Mouse (Mus musculus) splenic B cell, adult 2 months (primary cell): ENCODE results near the gene Trappc2l.
"Not testable (repeated sequence)": the region's sequence is repeated elsewhere in the genome, so short reads cannot be mapped to it uniquely, and the experiment has no call there.

Source experiments
- DNase-seq: peaks from one replicate; pipeline ENCODE4 v3.0.0-alpha.2; 2011; ENCODE audit warnings: low read depth, low spot score
- H3K27me3 ChIP-seq: 2 replicates; pipeline ENCODE4 v1.6.1; 2012; ENCODE audit warnings: mild to moderate bottlenecking, low read length, moderate library complexity, mixed read lengths; ENCODE audit not compliant: control insufficient read depth, poor library complexity, insufficient read depth, severe bottlenecking
- H3K36me3 ChIP-seq: 2 replicates; pipeline ENCODE4 v1.6.1; 2012; ENCODE audit warnings: mild to moderate bottlenecking, low read length, moderate library complexity, mixed read lengths; ENCODE audit not compliant: control insufficient read depth, poor library complexity, insufficient read depth, severe bottlenecking

Trappc2l gene

GRCm38 (mm10) chr8:122625811-122626210, 14.4 kb downstream of the Trappc2l start:
- no peak for DNase-seq
- Histone ChIP-seq H3K36me3 (peaks cover 5% of the 10 kb centered on the region), H3K27me3 (no peaks in the 10 kb centered on the region)

DNA sequence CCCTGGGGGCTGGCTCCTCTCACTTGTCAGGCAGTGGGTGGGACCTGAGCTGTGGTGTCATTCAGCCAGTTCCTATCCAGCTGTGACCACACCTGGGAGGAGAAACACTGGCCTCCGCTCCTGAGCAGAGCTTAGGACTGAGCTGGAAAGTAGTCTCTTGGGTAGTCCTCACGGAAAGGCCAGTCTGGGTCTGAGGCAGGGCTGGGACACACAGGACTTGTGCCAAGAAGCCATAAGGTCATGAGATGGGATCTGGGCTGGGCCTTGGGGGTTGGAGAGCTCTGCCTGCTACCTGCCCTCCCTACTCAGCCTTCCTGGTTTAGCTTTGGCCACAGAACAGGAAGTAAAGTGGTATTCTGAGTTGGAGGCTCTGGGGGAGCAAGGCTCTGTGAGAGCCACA, 15.5 kb downstream of the Trappc2l start:
- no peaks in the 10 kb centered on the region for H3K27me3 ChIP-seq
- peaks cover 9% of the 10 kb centered on the region for H3K36me3 ChIP-seq
- no peak for DNase-seq

DNA sequence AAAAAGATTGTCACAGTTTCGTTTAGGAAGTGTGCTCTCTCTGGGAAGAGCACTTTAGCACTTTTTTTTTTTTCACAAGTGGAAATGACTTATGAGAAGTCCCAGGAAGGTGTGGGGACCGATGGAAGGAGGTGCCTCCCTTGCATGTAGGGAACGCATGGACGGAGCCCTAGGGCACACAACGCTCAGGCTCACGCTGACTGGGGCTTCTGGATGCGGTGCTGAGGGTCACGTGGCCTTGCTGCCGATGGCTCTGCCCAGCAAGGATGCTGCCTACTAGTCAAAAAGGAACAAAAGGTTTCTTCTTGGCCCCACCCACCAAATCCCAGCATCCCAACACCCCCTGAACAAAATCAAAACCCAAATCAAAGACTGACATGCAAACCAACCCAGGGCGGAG, 17.9 kb downstream of the Trappc2l start:
- no peak for DNase-seq
- peaks cover 17% of the 10 kb centered on the region for H3K36me3 ChIP-seq
- no peaks in the 10 kb centered on the region for H3K27me3 ChIP-seq

GRCm38 (mm10) chr8:122630696-122631095, 19.3 kb downstream of the Trappc2l start:
- DNase-seq = no peak
- H3K27me3 ChIP-seq = no peaks in the 10 kb centered on the region
- peaks cover 22% of the 10 kb centered on the region for H3K36me3 ChIP-seq

DNA sequence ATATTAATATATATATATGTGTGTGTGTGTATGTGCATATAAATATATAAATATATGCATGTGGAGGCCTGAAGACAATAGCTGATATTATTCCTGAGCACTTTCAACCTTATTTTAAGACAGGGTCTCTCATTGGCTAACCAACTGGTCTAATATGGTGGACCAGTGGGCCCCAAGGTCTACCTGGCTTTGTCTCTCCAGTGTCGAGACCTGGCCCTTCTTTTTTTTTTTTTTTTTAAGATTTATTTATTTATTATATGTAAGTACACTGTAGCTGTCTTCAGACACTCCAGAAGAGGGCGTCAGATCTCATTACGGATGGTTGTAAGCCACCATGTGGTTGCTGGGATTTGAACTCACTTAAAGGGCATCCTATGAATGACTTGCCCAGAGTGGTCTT, 20.7 kb downstream of the Trappc2l start:
- peaks cover 26% of the 10 kb centered on the region for H3K36me3 ChIP-seq

DNA sequence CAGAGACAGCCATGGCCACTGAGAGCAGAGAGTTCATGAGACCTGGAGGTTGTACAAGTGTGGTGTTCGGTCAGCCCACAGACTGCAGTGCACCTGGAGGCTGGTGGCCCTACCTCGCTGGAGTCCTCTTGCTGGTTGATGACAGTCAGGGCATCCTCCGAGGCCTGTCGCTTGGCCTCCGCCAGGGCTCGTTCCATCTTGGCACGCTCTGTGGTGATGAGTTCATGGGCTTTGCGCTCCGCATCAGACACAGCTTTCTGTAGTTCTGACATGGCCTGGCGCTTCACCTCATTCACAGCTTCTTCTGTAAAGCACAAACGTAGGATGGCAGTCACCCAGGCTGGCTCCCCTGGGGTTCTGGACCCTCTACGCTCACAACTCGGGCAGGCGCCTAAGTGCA, 21.8 kb downstream of the Trappc2l start:
- no peak for DNase-seq
- H3K27me3 ChIP-seq = no peaks in the 10 kb centered on the region
- H3K36me3 ChIP-seq = peaks cover 26% of the 10 kb centered on the region

More for the DNA sequence above, 20.7 kb downstream of the Trappc2l start:
- not testable (repeated sequence) for H3K27me3 ChIP-seq, DNase-seq

DNA sequence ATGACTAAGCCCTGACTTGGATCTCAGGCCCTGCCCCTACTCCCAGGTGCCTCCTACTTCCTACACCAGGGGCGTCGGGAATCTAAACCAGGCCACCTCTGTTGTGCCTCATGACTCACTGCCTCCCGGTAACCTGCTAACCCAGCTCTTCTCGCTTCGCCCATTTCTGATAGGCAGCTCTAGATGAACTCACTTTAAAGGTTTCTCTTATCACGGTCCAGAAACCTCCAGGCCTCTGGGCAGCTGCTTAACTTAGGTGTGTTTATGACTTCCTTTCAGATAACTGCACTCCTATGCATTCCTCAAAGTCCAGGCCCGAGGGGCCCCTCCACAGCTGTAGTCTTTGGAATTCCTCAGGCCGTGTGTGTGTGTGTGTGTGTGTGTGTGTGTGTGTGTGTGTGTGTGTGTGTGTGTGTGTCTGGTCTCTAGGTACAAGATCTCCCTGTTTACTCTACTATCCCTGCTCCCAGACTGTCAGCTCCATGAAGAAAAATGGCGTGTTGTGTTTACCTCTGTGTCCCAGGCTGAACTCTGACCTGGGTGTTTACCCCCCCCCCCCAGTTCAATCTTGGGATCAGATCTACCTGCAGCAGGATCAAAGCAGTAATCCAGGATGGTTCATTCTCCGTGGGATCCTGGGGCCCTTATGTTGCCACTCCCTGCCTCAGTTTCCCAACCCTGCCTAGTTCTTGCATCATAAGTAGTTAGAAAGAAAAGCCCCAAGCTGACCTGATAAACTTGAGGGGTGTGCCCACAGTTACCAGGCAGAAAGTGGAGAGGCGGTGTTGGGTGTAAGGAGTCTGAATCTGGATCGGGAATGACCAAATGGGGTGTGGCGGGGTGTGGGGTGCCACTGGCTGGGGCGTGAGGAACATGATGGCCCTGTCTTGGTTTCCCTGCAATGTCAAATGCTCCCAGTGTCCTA, 24.7 kb downstream of the Trappc2l start:
- H3K27me3 ChIP-seq = no peaks in the 10 kb centered on the region
- DNase-seq = no peak
- H3K36me3 ChIP-seq = peaks cover 23% of the 10 kb centered on the region

DNA sequence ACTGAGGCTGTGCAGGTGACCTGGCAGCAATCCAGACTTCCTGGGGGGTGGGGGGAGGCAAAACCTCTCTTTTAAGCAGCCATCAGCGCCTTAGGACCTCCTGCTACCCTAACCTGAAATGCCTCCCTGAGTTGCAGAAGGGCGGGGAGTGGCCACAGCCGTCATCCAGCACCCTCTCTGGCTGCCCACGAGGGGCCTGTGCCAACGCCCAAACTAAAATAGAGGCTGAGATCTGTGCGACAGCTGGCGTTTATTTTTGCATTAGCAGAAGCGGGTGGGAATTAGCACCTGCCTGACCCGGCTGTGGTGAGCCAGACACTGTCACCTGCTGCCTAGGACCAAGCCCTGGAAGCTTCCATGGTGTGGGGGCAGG, 25.3 kb downstream of the Trappc2l start:
- Histone ChIP-seq H3K36me3 (peaks cover 24% of the 10 kb centered on the region), H3K27me3 (no peaks in the 10 kb centered on the region)
- no peak for DNase-seq

- Histone ChIP-seq H3K36me3 (peaks cover 23% of the 10 kb centered on the region), H3K27me3 (no peaks in the 10 kb centered on the region)
- DNase-seq = no peak
Observed at GRCm38 (mm10) chr8:122637230-122637629, 25.8 kb downstream of the Trappc2l start.

DNA sequence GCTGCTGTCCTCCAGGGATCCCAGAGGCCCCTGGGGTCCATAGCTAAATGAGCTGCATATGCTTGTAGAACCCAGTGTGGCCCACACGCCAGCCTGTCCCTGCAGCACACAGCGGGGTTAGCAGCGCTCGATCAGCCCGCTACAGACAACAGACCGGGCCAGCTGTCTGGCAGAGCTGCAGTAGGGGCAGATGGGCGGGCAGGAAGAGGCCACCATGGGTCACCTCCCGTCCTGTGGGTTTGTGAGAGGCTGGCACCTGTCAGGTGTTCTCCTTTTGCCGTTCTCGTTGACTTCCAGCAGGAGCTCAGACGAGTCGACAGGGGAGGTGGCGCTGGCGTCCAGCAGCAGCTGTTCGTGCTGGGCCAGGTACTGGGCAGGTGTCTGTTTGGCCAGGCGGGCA, 27.2 kb downstream of the Trappc2l start:
- no peak for DNase-seq
- Histone ChIP-seq H3K27me3 (no peaks in the 10 kb centered on the region), H3K36me3 (peaks cover 21% of the 10 kb centered on the region)

DNA sequence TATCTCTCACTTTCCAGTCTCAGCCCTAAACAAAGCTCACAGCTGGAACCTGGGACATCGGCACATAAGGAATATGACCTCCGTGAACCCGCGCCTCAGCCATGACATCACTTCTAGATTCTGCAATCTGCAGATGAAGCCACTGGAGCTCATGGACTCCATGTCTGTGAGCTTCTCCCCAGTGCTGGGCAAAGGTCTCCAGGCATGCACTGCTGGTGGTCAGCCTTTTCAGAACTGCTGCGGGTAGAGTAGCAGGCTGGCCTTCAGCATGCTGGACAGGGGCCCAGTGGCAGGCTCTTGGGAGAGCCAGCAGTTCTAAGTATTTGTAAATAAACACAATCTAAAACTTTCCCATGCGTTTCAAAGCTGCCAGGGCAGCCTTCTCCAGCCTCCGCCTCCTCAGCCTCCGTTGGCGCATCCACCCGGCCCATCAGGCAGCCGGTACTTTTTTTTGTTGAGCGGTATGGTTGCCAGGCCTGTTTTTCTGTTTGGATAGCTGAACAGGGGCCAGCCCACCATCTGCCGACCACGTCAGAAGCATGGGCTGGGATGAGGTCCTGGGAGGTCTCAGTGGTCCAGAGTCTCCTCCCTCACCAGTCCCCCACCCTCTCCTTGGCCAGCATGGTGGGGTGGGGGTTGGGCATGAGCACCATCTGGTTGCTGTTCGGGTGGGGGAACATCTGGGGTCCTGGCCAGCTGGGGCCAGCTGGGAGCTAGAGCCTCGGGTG, 28.2 kb downstream of the Trappc2l start:
- H3K36me3 ChIP-seq = peaks cover 19% of the 10 kb centered on the region
- H3K27me3 ChIP-seq = no peaks in the 10 kb centered on the region
- DNase-seq = no peak

- no peak for DNase-seq
- H3K27me3 ChIP-seq = no peaks in the 10 kb centered on the region
- peaks cover 13% of the 10 kb centered on the region for H3K36me3 ChIP-seq
Observed at GRCm38 (mm10) chr8:122640825-122641224, 29.4 kb downstream of the Trappc2l start.

- H3K27me3 ChIP-seq = no peaks in the 10 kb centered on the region
- H3K36me3 ChIP-seq = peaks cover 12% of the 10 kb centered on the region
- no peak for DNase-seq
Observed at GRCm38 (mm10) chr8:122641406-122641805, 30.0 kb downstream of the Trappc2l start.

DNA sequence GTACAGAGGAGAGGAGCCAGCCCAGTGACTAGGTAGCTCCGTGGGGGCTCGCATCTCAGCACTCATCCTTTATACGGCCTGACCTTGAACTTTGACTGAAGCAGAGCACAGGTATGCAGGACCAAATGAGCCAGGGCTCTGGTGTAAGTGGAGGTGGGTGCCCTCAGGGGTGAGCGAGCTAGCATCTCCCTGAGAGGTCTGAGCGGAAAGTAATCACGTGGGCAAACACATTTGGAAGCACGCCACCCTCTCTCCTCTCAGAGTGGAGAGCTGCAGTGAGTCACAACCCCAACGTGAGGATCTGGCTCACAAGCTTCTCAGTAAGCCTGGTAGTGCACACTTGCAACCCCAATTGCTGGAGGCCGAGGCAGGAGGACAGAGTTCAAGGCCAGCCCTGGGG, 30.6 kb downstream of the Trappc2l start:
- H3K27me3 ChIP-seq = no peaks in the 10 kb centered on the region
- DNase-seq = no peak
- H3K36me3 ChIP-seq = peaks cover 11% of the 10 kb centered on the region
